Mouse (Mus musculus): ENCODE measurements at regions not wholly inside any gene's neighbourhood (a gene's known extent, or its start where the extent isn't known, plus 50 kb on each side); places are given as distances from the start of the nearest gene placed in this dataset.

DNA sequence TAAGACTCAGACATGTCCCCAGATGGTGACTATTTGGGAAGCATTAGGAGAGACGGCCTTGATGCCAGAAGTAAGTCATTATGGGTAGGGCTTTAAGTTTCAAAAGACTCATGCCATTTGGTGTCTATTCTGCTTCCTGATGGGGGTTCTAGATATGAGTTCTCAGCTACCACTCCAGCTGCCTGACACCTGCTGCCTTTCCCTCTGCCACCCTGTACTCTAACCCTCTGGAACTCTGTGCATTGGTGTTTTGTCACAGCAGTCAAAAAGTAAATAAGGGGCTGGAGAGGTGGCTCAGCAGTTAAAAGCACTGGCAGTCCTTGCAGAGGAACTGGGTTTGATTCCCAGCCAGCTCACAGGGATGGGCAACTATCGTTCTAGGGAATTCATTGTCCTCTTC is 177.6 kb downstream of the Tmsb4x start:
- H3K4me2 ChIP-seq (replicated peaks), result no peak overlapping the region
- H3K27ac ChIP-seq, result no peak overlapping the region
- 89% methylated on average over 2 of the region's 2 CpGs for WGBS
- ATAC-seq, result no peak
- no peak overlapping the region for H3K9ac ChIP-seq
- H3K4me3 ChIP-seq (replicated peaks), result no peak overlapping the region
- H3K36me3 ChIP-seq, result no peaks in the 10 kb centered on the region
- H3K9me3 ChIP-seq, result no peaks in the 10 kb centered on the region
- H3K4me1 ChIP-seq (replicated peaks), result no peaks in the 10 kb centered on the region
- H3K27me3 ChIP-seq (replicated peaks), result no peaks in the 10 kb centered on the region

DNA sequence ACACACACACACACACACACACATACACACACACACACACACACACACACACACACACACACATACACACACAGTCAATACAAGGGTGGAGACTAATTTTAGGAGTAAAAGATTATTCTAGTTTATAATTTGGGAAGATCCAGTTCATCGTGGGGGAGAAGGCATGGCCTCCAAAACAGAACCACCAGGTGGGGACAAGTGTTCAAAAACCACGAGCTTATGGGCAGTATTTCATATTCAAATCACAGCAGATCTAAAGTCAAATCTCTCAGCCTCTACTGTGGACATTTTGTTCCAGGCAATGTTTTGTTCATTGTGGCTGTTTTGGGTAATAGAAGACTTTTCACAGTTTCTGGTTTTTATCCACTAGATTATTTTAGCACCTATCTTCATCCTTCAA is 193.5 kb downstream of the Tmsb4x start:
- Histone ChIP-seq H3K36me3 (no peaks in the 10 kb centered on the region), H3K4me2 (replicated peaks) (no peak overlapping the region), H3K4me1 (replicated peaks) (no peaks in the 10 kb centered on the region), H3K27me3 (replicated peaks) (no peaks in the 10 kb centered on the region), H3K27ac (no peak overlapping the region), H3K4me3 (replicated peaks) (no peak overlapping the region), H3K9ac (no peak overlapping the region), H3K9me3 (no peaks in the 10 kb centered on the region)
- ATAC-seq, result no peak
- 62% methylated on average over 2 of the region's 2 CpGs for WGBS

GRCm38 (mm10) chrX:167014322-167014721 is 194.8 kb downstream of the Tmsb4x start:
- no peaks in the 10 kb centered on the region for H3K36me3 ChIP-seq
- no peaks in the 10 kb centered on the region for H3K27me3 ChIP-seq (replicated peaks)
- no peak for ATAC-seq
- no peaks in the 10 kb centered on the region for H3K4me1 ChIP-seq (replicated peaks)
- WGBS, result 64% methylated on average over 2 of the region's 2 CpGs
- H3K9me3 ChIP-seq, result no peaks in the 10 kb centered on the region
- no peak overlapping the region for H3K9ac ChIP-seq
- no peak overlapping the region for H3K4me3 ChIP-seq (replicated peaks)
- H3K27ac ChIP-seq, result no peak overlapping the region
- H3K4me2 ChIP-seq (replicated peaks), result no peak overlapping the region

GRCm38 (mm10) chrX:167012891-167013290 is 196.2 kb downstream of the Tmsb4x start:
- peak; percentile 87 for ATAC-seq
- Histone ChIP-seq H3K4me2 (replicated peaks) (no peak overlapping the region), H3K9me3 (no peaks in the 10 kb centered on the region), H3K4me3 (replicated peaks) (no peak overlapping the region), H3K9ac (no peak overlapping the region), H3K36me3 (no peaks in the 10 kb centered on the region), H3K4me1 (replicated peaks) (no peaks in the 10 kb centered on the region), H3K27me3 (replicated peaks) (no peaks in the 10 kb centered on the region), H3K27ac (no peak overlapping the region)
- WGBS, result 44% methylated on average over 4 of the region's 4 CpGs

DNA sequence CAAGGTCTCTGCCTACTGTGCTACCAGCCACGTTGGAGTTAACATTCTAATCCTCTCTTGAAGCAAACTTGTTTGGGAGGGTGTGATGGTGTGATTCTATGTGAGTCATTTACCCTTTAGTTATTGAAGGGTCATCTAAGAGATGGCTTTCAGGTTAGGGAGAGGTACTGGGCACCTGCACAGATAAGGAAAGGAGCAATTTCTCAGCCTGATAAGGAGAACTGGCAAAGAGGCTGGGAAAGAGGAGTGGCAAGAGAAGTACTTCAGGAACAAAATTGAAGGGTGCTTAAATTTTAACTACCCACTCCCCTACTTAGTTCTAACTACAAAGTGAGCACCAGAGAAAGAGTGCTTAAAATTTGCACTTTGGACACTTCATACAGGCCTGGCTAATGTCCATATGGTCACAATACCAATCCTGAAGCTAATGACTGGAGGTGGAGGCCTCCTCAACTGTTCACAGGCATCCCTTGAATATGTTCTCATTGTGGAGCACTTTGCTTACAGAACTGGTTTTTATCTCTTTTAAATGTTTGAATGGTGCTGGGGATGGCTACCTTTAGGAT is 197.1 kb downstream of the Tmsb4x start:
- Histone ChIP-seq H3K27me3 (replicated peaks) (no peaks in the 10 kb centered on the region), H3K36me3 (no peaks in the 10 kb centered on the region), H3K4me2 (replicated peaks) (no peak overlapping the region), H3K4me3 (replicated peaks) (no peak overlapping the region), H3K4me1 (replicated peaks) (no peaks in the 10 kb centered on the region), H3K9ac (no peak overlapping the region), H3K9me3 (no peaks in the 10 kb centered on the region), H3K27ac (no peak overlapping the region)
- ATAC-seq, result peak; percentile 79
- WGBS, result 46% methylated on average over 1 of the region's 1 CpGs

- H3K4me2 ChIP-seq (replicated peaks), result no peak overlapping the region
- H3K9ac ChIP-seq, result no peak overlapping the region
- no peaks in the 10 kb centered on the region for H3K9me3 ChIP-seq
- no peaks in the 10 kb centered on the region for H3K36me3 ChIP-seq
- no peak overlapping the region for H3K4me3 ChIP-seq (replicated peaks)
- H3K27me3 ChIP-seq (replicated peaks), result no peaks in the 10 kb centered on the region
- ATAC-seq, result no peak
- no peak overlapping the region for H3K27ac ChIP-seq
- 75% methylated on average over 4 of the region's 4 CpGs for WGBS
- no peaks in the 10 kb centered on the region for H3K4me1 ChIP-seq (replicated peaks)
These were observed 213.3 kb downstream of the Tmsb4x start for GRCm38 (mm10) chrX:166995855-166996254.

DNA sequence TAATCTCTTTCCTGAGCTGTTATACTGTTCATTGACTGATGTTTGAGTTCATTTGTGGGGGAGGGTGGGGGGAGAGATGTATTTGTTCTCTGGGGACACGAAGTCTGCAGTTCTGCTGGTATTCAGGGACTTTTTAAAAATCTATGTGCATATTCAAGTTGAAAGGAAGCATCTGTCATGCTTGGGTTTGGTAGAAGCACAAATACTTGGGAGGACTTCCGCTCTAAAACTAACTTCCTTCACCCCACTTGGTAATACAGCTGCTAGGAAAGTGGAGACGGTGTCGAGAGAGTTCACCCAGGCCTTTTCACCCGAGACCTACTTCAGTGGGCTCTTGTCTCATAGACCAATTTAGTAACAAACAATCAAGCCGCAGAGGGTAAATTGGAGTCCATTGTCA is 228.1 kb downstream of the Tmsb4x start:
- 59% methylated on average over 6 of the region's 6 CpGs for WGBS
- no peak overlapping the region for H3K27ac ChIP-seq
- no peak overlapping the region for H3K9ac ChIP-seq

DNA sequence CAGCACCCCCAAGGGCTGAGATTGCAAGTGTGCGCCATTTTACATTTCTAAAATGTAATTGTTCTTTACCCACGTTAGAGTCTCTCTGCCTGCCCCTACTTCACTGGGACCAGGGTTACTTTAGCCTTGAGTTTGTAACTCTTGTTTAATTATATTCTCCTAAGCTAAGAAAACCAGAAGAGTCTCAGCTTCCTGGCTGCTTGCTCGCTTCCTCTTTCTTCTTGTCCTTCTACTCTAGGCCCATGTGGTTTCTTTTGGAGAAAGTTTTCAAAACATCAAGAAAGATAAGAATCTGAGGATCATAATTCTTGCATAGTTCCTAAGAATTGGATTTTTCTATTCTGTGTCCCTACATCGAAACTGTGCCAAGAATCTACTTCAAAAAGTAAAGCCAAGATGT is 228.6 kb downstream of the Tmsb4x start:
- no peaks in the 10 kb centered on the region for H3K4me1 ChIP-seq (replicated peaks)
- no peak overlapping the region for H3K4me2 ChIP-seq (replicated peaks)
- H3K27ac ChIP-seq, result no peak overlapping the region
- no peak overlapping the region for H3K9ac ChIP-seq
- no peak for ATAC-seq
- WGBS, result 68% methylated on average over 4 of the region's 4 CpGs
- H3K4me3 ChIP-seq (replicated peaks), result no peak overlapping the region
- H3K27me3 ChIP-seq (replicated peaks), result no peaks in the 10 kb centered on the region
- H3K36me3 ChIP-seq, result no peaks in the 10 kb centered on the region
- no peaks in the 10 kb centered on the region for H3K9me3 ChIP-seq

More for the DNA sequence above, 228.1 kb downstream of the Tmsb4x start:
- no peak overlapping the region for H3K4me2 ChIP-seq (replicated peaks)
- ATAC-seq, result no peak
- H3K36me3 ChIP-seq, result no peaks in the 10 kb centered on the region
- no peak overlapping the region for H3K4me3 ChIP-seq (replicated peaks)
- H3K9me3 ChIP-seq, result no peaks in the 10 kb centered on the region
- no peaks in the 10 kb centered on the region for H3K4me1 ChIP-seq (replicated peaks)
- no peaks in the 10 kb centered on the region for H3K27me3 ChIP-seq (replicated peaks)

DNA sequence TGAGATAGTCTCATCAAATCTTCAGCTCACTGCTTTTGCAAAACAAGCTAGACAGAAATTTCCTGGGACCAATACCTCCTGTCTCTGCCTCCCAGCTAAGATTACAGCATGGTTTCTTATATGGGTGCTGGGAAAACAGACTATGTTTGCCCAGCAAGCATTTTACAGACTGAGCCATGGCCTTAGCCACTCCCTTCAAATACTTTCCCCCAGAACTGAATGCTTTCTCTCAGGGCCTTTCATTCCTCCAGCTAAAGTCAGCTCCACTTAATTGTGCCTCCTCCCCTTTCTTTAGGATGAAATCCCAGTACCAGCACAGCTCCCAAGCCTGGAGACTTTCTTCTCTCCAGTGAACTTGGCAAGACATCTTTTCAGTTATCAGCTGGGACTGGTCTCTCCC is 232.1 kb downstream of the Tmsb4x start:
- H3K36me3 ChIP-seq, result no peaks in the 10 kb centered on the region
- no peaks in the 10 kb centered on the region for H3K9me3 ChIP-seq
- no peak overlapping the region for H3K4me3 ChIP-seq (replicated peaks)
- H3K27ac ChIP-seq, result no peak overlapping the region
- ATAC-seq, result no peak
- no peak overlapping the region for H3K4me2 ChIP-seq (replicated peaks)
- no peak overlapping the region for H3K9ac ChIP-seq
- no peaks in the 10 kb centered on the region for H3K4me1 ChIP-seq (replicated peaks)
- H3K27me3 ChIP-seq (replicated peaks), result no peaks in the 10 kb centered on the region

DNA sequence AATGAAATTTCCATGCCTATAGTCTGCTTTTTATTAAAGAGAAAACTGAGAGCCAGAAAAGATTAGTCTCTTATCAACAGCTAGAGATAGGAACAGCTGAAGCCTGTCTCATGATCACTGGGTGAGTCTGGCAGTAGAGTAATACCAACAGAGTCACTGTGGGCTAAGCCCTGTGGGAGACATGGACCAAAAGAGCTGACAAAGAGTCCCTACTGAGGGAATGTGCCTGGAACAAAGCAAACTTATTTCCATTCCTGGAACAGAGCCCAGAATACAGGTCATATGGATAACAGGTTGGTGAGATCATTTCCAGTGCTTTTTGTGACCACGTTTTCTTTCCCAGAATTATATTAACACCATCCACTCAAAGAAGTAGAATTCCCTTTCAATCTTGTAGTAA is 237.4 kb downstream of the Tmsb4x start:
- Histone ChIP-seq H3K36me3 (no peaks in the 10 kb centered on the region), H3K9me3 (no peaks in the 10 kb centered on the region), H3K27ac (no peak overlapping the region), H3K27me3 (replicated peaks) (no peaks in the 10 kb centered on the region), H3K4me1 (replicated peaks) (no peaks in the 10 kb centered on the region), H3K4me2 (replicated peaks) (no peak overlapping the region), H3K9ac (no peak overlapping the region), H3K4me3 (replicated peaks) (no peak overlapping the region)
- ATAC-seq, result peak; percentile 62
- WGBS, result 22% methylated on average over 1 of the region's 1 CpGs

DNA sequence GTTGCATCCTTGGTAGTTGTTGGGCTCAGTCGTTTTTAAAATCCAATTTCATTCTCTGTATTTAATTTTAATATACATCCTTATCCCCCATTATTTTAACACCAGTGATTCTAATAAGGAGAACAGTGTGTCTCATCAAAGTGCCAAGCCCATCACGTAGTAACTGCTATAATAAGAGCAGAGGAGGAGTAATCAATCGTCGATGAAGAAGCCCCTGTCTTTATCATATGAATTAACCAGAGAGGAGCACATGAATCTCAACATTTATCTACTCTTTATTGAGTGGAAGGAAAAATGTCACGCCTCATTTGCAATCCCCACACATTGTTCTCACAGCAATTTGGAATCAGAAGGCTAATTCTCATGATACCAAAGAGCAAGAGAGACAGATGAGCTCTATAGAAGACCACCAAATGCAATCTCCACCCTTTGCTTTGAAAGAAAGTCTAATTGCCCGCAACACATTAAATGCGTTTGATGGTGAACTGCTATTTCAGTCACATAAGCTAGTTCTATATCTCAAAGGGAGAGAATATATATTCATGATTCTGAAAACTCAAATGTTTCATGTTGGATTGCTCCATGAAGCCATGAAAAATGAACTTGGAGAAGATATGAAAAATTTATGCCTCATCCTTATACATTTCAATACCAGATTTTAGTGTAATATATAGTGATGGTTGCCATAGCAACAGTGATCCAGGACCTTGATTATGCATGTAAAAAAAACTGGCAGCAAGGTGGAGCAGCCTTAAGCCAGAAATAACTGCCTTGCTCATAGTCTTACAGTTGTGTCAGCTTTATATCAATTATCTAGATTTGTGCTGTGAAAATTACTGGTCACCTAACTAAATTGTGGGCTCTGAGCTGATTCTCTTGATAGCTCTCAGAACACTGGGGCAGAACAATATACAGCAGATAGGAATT is 244.2 kb downstream of the Tmsb4x start:
- Histone ChIP-seq H3K36me3 (no peaks in the 10 kb centered on the region), H3K4me1 (replicated peaks) (no peaks in the 10 kb centered on the region), H3K27me3 (replicated peaks) (no peaks in the 10 kb centered on the region), H3K4me2 (replicated peaks) (no peak overlapping the region), H3K4me3 (replicated peaks) (no peak overlapping the region), H3K9me3 (no peaks in the 10 kb centered on the region), H3K9ac (no peak overlapping the region), H3K27ac (no peak overlapping the region)
- no peak for ATAC-seq
- 85% methylated on average over 7 of the region's 7 CpGs for WGBS

GRCm38 (mm10) chrX:166952528-166953189 is 256.5 kb downstream of the Tmsb4x start:
- no peaks in the 10 kb centered on the region for H3K27me3 ChIP-seq (replicated peaks)
- no peaks in the 10 kb centered on the region for H3K9me3 ChIP-seq
- ATAC-seq, result no peak
- H3K4me1 ChIP-seq (replicated peaks), result no peaks in the 10 kb centered on the region
- no peak overlapping the region for H3K9ac ChIP-seq
- H3K4me3 ChIP-seq (replicated peaks), result no peak overlapping the region
- no peak overlapping the region for H3K4me2 ChIP-seq (replicated peaks)
- H3K36me3 ChIP-seq, result no peaks in the 10 kb centered on the region
- H3K27ac ChIP-seq, result no peak overlapping the region
- WGBS, result 66% methylated on average over 14 of the region's 14 CpGs
